Mouse (Mus musculus): Measurements from ENCODE around the gene Ftl1.
A peak's percentile ranks its signal among the peaks of the same experiment; 100 is the strongest.

- TF ChIP-seq POLR2A (IDR thresholded peaks at IDR 0.05; ENCODE audit: insufficient read depth, low read depth, low read length) (no peak), CTCF (IDR thresholded peaks at IDR 0.05; ENCODE audit: insufficient read depth, low read depth, low read length) (peak; percentile 49; the same call in 1 of the 2 replicates)
Observed at GRCm38 (mm10) chr7:45447325-45447990, 12.2 kb downstream of the Ftl1 start.
